Mouse (Mus musculus): ENCODE measurements around the gene Lima1. TPM values are rescaled to one million over a fixed set of nuclear protein-coding genes. Genes with fewer than 3 reads are reported as not detected.

Lima1 gene
- polyA plus RNA-seq, 1 experiment from 2014 or later, result 14.8 TPM

GRCm38 (mm10) chr15:99736675-99737074 lies 138.6 kb downstream of the Lima1 start:
- Histone ChIP-seq H3K9ac (replicated peaks) (no peak overlapping the region), H3K36me3 (replicated peaks; ENCODE audit: insufficient read depth, low read length) (peaks cover 11% of the 10 kb centered on the region; the same call in 1 of the 2 replicates), H3K27ac (ENCODE audit: low read depth) (no peak overlapping the region), H3K4me3 (ENCODE audit: low read depth, low read length) (no peak overlapping the region), H3K4me1 (ENCODE audit: insufficient read depth) (no peaks in the 10 kb centered on the region), H3K4me2 (ENCODE audit: low read depth, low read length) (no peak overlapping the region), H3K9me3 (ENCODE audit: low read length) (no peaks in the 10 kb centered on the region), H3K27me3 (ENCODE audit: insufficient read depth, low read length) (no peaks in the 10 kb centered on the region)
- ATAC-seq (no peak), DNase-seq (no peak)
- WGBS (ENCODE audit: insufficient replicate concordance), result 88% methylated on average over 11 of the region's 11 CpGs
- TF ChIP-seq CTCF (IDR thresholded peaks at IDR 0.05; ENCODE audit: low read depth), result no peak

GRCm38 (mm10) chr15:99735631-99736030 lies 139.6 kb downstream of the Lima1 start:
- Histone ChIP-seq H3K4me3 (ENCODE audit: low read depth, low read length) (no peak overlapping the region), H3K9ac (replicated peaks) (no peak overlapping the region), H3K4me1 (ENCODE audit: insufficient read depth) (no peaks in the 10 kb centered on the region), H3K9me3 (ENCODE audit: low read length) (no peaks in the 10 kb centered on the region), H3K27ac (ENCODE audit: low read depth) (no peak overlapping the region), H3K36me3 (replicated peaks; ENCODE audit: insufficient read depth, low read length) (peaks cover 11% of the 10 kb centered on the region; the same call in 1 of the 2 replicates), H3K4me2 (ENCODE audit: low read depth, low read length) (no peak overlapping the region), H3K27me3 (ENCODE audit: insufficient read depth, low read length) (no peaks in the 10 kb centered on the region)
- TF ChIP-seq EP300 (IDR thresholded peaks at IDR 0.05; ENCODE audit: low read depth) (no peak), CTCF (IDR thresholded peaks at IDR 0.05; ENCODE audit: low read depth) (no peak)
- ATAC-seq (no peak), DNase-seq (no peak)
- 89% methylated on average over 2 of the region's 2 CpGs for WGBS (ENCODE audit: insufficient replicate concordance)

GRCm38 (mm10) chr15:99733186-99733585 lies 142.1 kb downstream of the Lima1 start:
- DNase-seq (no peak), ATAC-seq (no peak)
- Histone ChIP-seq H3K27ac (ENCODE audit: low read depth) (no peak overlapping the region), H3K9me3 (ENCODE audit: low read length) (0 out of 2 replicates have a peak, but pooled peaks cover 3% of the 10 kb centered on the region), H3K36me3 (replicated peaks; ENCODE audit: insufficient read depth, low read length) (peaks cover 19% of the 10 kb centered on the region), H3K4me1 (ENCODE audit: insufficient read depth) (no peaks in the 10 kb centered on the region), H3K4me2 (ENCODE audit: low read depth, low read length) (no peak overlapping the region), H3K9ac (replicated peaks) (no peak overlapping the region), H3K4me3 (ENCODE audit: low read depth, low read length) (no peak overlapping the region), H3K27me3 (ENCODE audit: insufficient read depth, low read length) (no peaks in the 10 kb centered on the region)
- WGBS (ENCODE audit: insufficient replicate concordance), result 90% methylated on average over 5 of the region's 5 CpGs
- TF ChIP-seq CTCF (IDR thresholded peaks at IDR 0.05; ENCODE audit: low read depth) (no peak), EP300 (IDR thresholded peaks at IDR 0.05; ENCODE audit: low read depth) (no peak)

- Histone ChIP-seq H3K9ac (replicated peaks) (no peak overlapping the region), H3K4me2 (ENCODE audit: low read depth, low read length) (no peak overlapping the region), H3K27ac (ENCODE audit: low read depth) (no peak overlapping the region), H3K4me1 (ENCODE audit: insufficient read depth) (no peaks in the 10 kb centered on the region), H3K9me3 (ENCODE audit: low read length) (0 out of 2 replicates have a peak, but pooled peaks cover 3% of the 10 kb centered on the region), H3K27me3 (ENCODE audit: insufficient read depth, low read length) (no peaks in the 10 kb centered on the region), H3K4me3 (ENCODE audit: low read depth, low read length) (no peak overlapping the region), H3K36me3 (replicated peaks; ENCODE audit: insufficient read depth, low read length) (peaks cover 21% of the 10 kb centered on the region)
- no peak for ATAC-seq
- TF ChIP-seq EP300 (IDR thresholded peaks at IDR 0.05; ENCODE audit: low read depth) (no peak), CTCF (IDR thresholded peaks at IDR 0.05; ENCODE audit: low read depth) (no peak)
- no peak for DNase-seq
- WGBS (ENCODE audit: insufficient replicate concordance), result 91% methylated on average over 3 of the region's 3 CpGs
Observed at GRCm38 (mm10) chr15:99731678-99732077, 143.6 kb downstream of the Lima1 start.

- Histone ChIP-seq H3K4me3 (ENCODE audit: low read depth, low read length) (no peak overlapping the region), H3K27ac (ENCODE audit: low read depth) (no peak overlapping the region), H3K9ac (replicated peaks) (no peak overlapping the region), H3K27me3 (ENCODE audit: insufficient read depth, low read length) (no peaks in the 10 kb centered on the region), H3K4me1 (ENCODE audit: insufficient read depth) (no peaks in the 10 kb centered on the region), H3K9me3 (ENCODE audit: low read length) (0 out of 2 replicates have a peak, but pooled peaks cover 3% of the 10 kb centered on the region), H3K4me2 (ENCODE audit: low read depth, low read length) (no peak overlapping the region), H3K36me3 (replicated peaks; ENCODE audit: insufficient read depth, low read length) (peaks cover 16% of the 10 kb centered on the region)
- DNase-seq (no peak), ATAC-seq (no peak)
- TF ChIP-seq CTCF (IDR thresholded peaks at IDR 0.05; ENCODE audit: low read depth), result no peak
- TF ChIP-seq EP300 (IDR thresholded peaks at IDR 0.05; ENCODE audit: low read depth), result no peak
- 91% methylated on average over 2 of the region's 2 CpGs for WGBS (ENCODE audit: insufficient replicate concordance)
Observed at GRCm38 (mm10) chr15:99731167-99731566, 144.1 kb downstream of the Lima1 start.

GRCm38 (mm10) chr15:99729056-99729783 lies 146.0 kb downstream of the Lima1 start:
- Histone ChIP-seq H3K9ac (replicated peaks) (no peak overlapping the region), H3K36me3 (replicated peaks; ENCODE audit: insufficient read depth, low read length) (peaks cover 15% of the 10 kb centered on the region), H3K9me3 (ENCODE audit: low read length) (0 out of 2 replicates have a peak, but pooled peaks cover 3% of the 10 kb centered on the region), H3K4me1 (ENCODE audit: insufficient read depth) (peaks cover 6% of the 10 kb centered on the region), H3K4me2 (ENCODE audit: low read depth, low read length) (no peak overlapping the region), H3K27me3 (ENCODE audit: insufficient read depth, low read length) (no peaks in the 10 kb centered on the region), H3K4me3 (ENCODE audit: low read depth, low read length) (no peak overlapping the region), H3K27ac (ENCODE audit: low read depth) (no peak overlapping the region)
- TF ChIP-seq EP300 (IDR thresholded peaks at IDR 0.05; ENCODE audit: low read depth) (no peak), CTCF (IDR thresholded peaks at IDR 0.05; ENCODE audit: low read depth) (peak; percentile 47)
- no peak for ATAC-seq
- DNase-seq, result no peak
- WGBS (ENCODE audit: insufficient replicate concordance), result 85% methylated on average over 4 of the region's 4 CpGs

Other genes starting within 250 kb of the Lima1 start
- 28.6 and 31.9 TPM in 2 replicates for gene Racgap1, start 223.8 kb downstream of the Lima1 start, polyA plus RNA-seq (2015; fragmentation: Nextera tagmentation; extraction: Ambion mirVana)
- gene Asic1, start 205.1 kb downstream of the Lima1 start, polyA plus RNA-seq (2015; fragmentation: Nextera tagmentation; extraction: Ambion mirVana), result 0.38 and 0.54 TPM in 2 replicates
- 4.7 and 5.3 TPM in 2 replicates for gene Smarcd1, start 173.3 kb downstream of the Lima1 start, polyA plus RNA-seq (2015; fragmentation: Nextera tagmentation; extraction: Ambion mirVana)
- 1.3 and 2.9 TPM in 2 replicates for gene Gm17349, start 170.0 kb downstream of the Lima1 start, polyA plus RNA-seq (2015; fragmentation: Nextera tagmentation; extraction: Ambion mirVana)
- 147 and 150 TPM in 2 replicates for gene Gpd1, start 157.9 kb downstream of the Lima1 start, polyA plus RNA-seq (2015; fragmentation: Nextera tagmentation; extraction: Ambion mirVana)
- gene Cox14, start 149.8 kb downstream of the Lima1 start, polyA plus RNA-seq (2015; fragmentation: Nextera tagmentation; extraction: Ambion mirVana), result 111 and 117 TPM in 2 replicates
- 6.7 and 7.0 TPM in 2 replicates for gene Cers5, start 102.6 kb downstream of the Lima1 start, polyA plus RNA-seq (2015; fragmentation: Nextera tagmentation; extraction: Ambion mirVana)
- not detected in 2 replicates for gene Fam186a, start 91.6 kb upstream of the Lima1 start, polyA plus RNA-seq (2015; fragmentation: Nextera tagmentation; extraction: Ambion mirVana)
- gene Larp4, start 94.6 kb upstream of the Lima1 start, polyA plus RNA-seq (2015; fragmentation: Nextera tagmentation; extraction: Ambion mirVana), result 16.2 and 17.3 TPM in 2 replicates
- gene Dip2b, start 163.2 kb upstream of the Lima1 start, polyA plus RNA-seq (2015; fragmentation: Nextera tagmentation; extraction: Ambion mirVana), result 2.1 and 2.3 TPM in 2 replicates